Mouse (Mus musculus): ENCODE results near the gene Fkbp5.

DNA sequence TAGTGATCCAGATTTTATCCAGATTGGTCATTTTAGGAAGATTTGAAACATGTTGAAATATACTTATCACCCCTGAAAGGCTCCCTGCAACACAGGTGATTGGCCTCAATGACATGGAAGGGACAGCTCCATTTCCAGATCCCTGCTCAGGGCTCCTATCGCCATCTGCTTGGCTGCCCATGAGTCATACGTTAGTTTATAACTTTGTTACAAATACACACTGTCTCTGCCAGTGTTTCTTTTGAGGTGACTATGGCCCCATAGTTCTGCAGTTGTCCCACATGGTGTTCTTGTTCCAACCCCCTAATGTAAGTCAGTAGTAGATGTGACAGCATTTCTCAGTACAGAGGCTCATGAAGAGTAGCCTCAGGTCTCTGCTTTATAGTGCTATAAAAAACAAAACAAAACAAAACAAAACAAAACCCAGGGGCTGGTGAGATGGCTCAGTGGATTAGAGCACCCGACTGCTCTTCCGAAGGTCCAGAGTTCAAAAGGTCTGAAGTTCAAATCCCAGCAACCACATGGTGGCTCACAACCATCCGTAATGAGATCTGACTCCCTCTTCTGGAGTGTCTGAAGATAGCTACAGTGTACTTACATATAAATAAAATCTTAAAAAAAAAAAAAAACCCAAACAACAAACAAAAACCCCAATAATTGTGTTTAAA, 108.9 kb downstream of the Fkbp5 start:
- TF ChIP-seq CTCF (IDR thresholded peaks at IDR 0.05; ENCODE audit: extremely low read depth, insufficient read length, insufficient replicate concordance, low read depth, low read length) = no peak
- no peak for TF ChIP-seq POLR2A (IDR thresholded peaks at IDR 0.05; ENCODE audit: low read depth, low read length)

Measured in small intestine, adult 2 months (tissue).